ENCODE assay signal across 12 mouse cellular contexts in the genomic region with DNA sequence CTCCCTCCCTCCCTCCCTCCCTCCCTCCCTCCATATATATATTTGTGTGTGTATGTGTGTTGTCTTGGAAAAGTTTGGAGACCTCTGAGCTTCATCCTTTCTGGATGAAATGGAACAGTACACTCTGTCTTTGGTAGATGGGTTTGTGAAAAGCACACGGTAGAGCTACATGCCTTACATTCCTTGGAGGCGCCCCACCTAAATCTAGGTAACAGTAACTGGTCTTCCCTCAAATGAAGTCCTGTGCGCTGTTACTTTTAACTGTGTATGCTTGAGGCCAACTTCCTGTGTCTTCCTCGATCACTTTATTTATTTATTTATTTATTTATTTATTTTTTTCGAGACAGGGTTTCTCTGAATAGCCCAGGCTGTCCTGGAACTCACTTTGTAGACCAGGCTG.
"Had no signal": no experiment of that assay in that cellular context is flagged by ENCODE, and none has a peak within 500 bp of the region (broad histone marks: within the 10 kb centered on the region; RNA-seq: fewer than 3 reads in every experiment).

No protein-coding gene starts in this region.

- DNase-seq: retina, postnatal 1 day; right cerebral cortex, adult 18-20 months; right cerebral cortex, postnatal 14 days; right cerebral cortex, postnatal 25 days; right cerebral cortex, postnatal 4 days; spleen, adult 18-20 months; thymus, adult 18-20 months; thymus, adult 2 months; thymus, postnatal 14 days; thymus, postnatal 25 days; thymus, postnatal 36 days; thymus, postnatal 4 days had no signal
